Mouse (Mus musculus) frontal cortex, adult 2 months (tissue): ENCODE data around the gene Gtf2i. TPM values are rescaled to one million over a fixed set of nuclear protein-coding genes. Genes with fewer than 3 reads are reported as not detected.
A peak's percentile ranks its signal among the peaks of the same experiment; 100 is the strongest.
"Not testable (repeated sequence)": the region's sequence is repeated elsewhere in the genome, so short reads cannot be mapped to it uniquely, and the experiment has no call there.

ENCODE experiments used
- DNase-seq, 2 experiments: peaks; one replicate each; pipeline ENCODE4 v3.0.0; 2022; ENCODE audit warnings: low spot score in 1 of 2; ENCODE audit errors: extremely low spot score in 1 of 2
- polyA plus RNA-seq: library from polyadenylated mRNA; depleted of rRNA; stranded (reverse); fragments of >200 nt; gene quantifications from 2 replicates; pipeline ENCODE4 v1.2.3, GENCODE M21; 2012; rRNA removed

Gtf2i gene
- 168 and 188 TPM in 2 replicates for polyA plus RNA-seq

DNA sequence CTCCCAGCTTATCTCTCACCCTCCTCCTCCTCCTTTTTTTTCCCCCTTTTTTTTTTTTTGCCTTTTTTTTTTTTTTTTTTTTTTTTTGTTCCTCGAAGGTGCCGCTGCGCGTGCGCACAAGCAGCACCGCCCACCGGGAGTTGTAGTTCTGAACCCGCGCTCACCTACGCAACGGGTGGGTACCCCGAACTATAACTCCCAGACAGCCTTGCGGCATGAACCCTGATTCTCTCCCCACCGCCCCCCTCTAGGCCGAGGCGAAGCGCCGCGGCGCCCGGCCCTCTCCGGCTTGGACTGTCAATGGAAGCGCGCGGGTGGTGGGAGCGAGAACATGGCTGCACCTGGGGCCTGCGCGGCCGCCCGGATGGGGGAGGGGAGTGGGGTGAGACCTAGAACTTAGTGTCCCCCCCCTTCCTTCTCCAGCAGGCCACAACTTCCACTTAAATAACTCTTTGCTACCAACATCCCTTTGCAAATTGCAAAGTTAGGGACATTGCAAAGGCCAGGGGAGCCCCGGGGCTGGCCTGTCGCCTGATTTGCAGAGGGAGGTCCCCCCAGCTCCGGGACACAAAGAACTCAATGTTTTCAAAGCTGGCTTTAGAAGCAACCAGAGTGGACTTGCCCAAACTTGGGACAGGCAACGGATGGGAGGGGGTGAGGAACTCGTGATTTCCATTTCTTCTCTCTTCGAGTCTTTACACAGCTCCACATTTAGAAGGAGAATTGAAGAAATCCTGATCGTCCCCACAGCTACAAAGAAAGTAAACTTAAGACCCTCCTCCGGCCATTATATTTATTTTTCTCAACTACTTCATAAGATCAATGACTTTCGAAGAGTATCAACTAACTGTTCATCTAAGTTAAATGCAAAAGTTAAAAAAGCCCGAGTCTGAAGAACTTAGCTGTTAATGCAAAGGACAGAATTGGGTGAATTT lies at the start of gene Gtf2i:
Gene Gtf2i (minus strand): TSS at position 73 of the 935 bp plus-strand sequence.
- peak; percentile 96 to 97 for DNase-seq

GRCm38 (mm10) chr5:134359101-134359500 lies 44.5 kb upstream of the Gtf2i start:
- DNase-seq: no peak

GRCm38 (mm10) chr5:134355372-134355771 lies 40.8 kb upstream of the Gtf2i start:
- DNase-seq: not testable (repeated sequence)

- peak in 1 of 2 experiments; percentile 31 for DNase-seq
These were observed 38.6 kb upstream of the Gtf2i start for GRCm38 (mm10) chr5:134353117-134353516.

DNA sequence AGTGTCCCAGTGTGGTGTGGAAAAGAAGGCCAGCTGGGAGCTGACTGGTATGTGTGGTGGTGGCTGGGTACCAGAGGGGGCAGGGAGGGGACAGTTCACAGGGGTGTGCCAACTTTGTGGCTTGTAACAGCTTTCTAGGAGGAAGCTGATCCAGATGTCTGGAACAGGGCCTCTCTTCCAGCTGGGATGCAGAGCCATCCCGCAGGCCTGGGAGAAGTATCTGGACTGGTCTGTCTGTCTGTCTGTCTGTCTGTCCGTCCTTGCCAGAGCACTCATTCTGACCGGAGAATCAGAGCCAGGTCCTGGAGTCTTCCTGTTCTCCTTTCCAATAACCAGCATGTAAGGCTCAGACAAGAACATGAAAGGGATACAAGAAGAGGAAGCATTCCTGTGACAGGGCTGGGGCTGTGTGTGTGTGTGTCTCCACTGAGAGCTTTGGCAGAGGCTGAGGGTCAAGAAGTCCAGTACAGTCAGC lies 38.0 kb upstream of the Gtf2i start:
- DNase-seq: no peak

- peak; percentile 57 to 60 for DNase-seq
These were observed 36.1 kb upstream of the Gtf2i start for GRCm38 (mm10) chr5:134350660-134351059.

DNA sequence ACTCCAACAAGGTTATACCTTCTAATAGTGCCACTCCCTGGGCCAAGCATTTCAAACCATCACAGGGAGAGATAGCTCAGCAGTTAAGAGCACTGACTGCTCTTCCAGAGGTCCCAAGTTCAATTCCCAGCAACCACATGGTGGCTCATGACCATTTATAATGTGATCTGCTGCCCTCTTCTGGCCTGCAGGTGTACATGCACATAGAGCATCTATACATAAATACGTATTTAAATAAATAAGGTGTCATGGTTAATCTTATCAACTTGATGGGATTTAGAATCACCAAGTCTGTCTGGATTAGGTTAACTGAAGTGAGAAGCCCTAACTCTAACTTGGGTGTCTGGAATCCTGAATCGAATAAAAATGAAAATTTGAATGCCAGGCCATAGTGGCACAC lies 32.5 kb upstream of the Gtf2i start:
- no peak for DNase-seq

- DNase-seq: no peak
These were observed 30.9 kb upstream of the Gtf2i start for GRCm38 (mm10) chr5:134345449-134345848.

- no peak for DNase-seq
These were observed 29.5 kb upstream of the Gtf2i start for GRCm38 (mm10) chr5:134344076-134344475.

DNA sequence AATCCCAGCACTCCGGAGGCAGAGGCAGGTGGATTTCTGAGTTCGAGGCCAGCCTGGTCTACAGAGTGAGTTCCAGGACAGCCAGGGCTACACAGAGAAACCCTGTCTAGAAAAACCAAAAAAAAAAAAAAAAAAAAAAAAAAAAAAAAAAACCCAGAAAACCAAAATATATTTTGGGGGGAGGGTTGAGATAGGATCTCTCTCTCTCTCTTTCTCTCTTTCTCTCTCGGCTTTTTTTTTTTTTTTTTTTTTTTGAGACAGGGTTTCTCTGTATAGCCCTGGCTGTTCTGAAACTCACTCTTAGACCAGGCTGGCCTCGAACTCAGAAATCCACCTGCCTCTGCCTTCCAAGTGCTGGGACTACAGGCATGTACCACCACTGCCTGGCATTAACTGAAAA lies 29.0 kb upstream of the Gtf2i start:
- DNase-seq: not testable (repeated sequence)

GRCm38 (mm10) chr5:134342503-134343205 lies 28.1 kb upstream of the Gtf2i start:
- no peak for DNase-seq

DNA sequence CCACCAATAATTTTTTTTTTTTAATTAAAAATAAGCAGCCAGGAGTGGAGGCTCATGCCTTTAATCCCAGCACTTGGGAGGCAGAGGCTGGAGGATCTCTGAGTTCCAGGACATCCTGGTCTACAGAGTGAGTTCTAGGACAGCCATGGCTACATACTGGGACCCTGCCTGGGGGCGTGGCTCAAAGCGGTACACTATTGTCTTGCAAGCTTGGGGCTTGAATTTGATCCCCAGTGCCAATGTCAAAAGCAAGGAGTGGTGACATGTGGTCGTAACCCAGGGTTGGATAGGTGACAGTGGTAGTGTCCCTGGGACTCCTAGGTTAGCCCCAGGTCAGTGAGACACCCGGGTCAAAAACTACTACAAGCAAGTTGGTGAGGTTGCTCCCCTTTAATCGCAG lies 27.2 kb upstream of the Gtf2i start:
- DNase-seq: no peak

- no peak for DNase-seq
These were observed 26.8 kb upstream of the Gtf2i start for GRCm38 (mm10) chr5:134341321-134341720.

- no peak for DNase-seq
These were observed 25.6 kb upstream of the Gtf2i start for GRCm38 (mm10) chr5:134340101-134340522.

DNA sequence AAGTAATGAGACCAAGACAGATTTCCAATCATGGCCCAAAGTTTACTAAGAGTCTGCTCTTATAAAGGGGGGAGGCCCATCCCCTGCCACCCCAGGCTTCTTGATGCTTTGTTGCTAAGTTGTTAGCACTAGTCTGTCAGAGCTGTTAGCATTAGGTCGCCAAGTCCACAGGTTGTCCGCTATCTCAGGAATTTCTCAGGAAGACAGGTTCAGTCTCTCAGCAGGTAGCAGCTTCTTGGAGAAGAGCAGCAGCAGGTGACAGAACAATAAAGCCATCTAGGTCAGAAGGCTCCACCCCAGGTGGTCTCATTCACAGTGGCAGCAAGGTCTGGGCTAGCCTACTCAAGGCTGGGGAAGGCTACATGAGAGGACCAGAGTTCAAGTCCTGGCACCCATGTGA lies 22.5 kb upstream of the Gtf2i start:
- DNase-seq: not testable (repeated sequence)

DNA sequence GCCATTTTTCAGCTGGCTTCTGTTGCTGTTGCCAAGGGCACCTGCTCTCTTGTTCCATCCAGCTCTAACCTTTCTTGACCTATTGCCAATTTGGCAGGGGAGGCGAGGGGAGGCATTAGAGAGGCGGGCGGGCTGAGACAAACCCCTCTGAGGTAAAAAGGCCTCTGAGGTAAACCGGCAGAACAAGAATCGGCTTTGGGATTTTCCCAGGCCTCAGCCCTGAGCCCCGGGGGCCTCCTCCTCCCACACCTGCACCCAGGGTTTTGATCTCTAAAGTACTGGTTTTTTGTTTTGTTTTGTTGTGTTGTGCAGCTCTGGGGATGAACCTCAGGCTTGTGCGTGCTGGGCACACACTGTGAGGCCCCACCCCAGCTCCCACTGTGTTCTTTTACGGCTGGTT lies 18.2 kb upstream of the Gtf2i start:
- no peak for DNase-seq

- DNase-seq: no peak
These were observed 15.5 kb upstream of the Gtf2i start for GRCm38 (mm10) chr5:134330082-134330481.

GRCm38 (mm10) chr5:134329311-134329710 lies 14.8 kb upstream of the Gtf2i start:
- DNase-seq: no peak

DNA sequence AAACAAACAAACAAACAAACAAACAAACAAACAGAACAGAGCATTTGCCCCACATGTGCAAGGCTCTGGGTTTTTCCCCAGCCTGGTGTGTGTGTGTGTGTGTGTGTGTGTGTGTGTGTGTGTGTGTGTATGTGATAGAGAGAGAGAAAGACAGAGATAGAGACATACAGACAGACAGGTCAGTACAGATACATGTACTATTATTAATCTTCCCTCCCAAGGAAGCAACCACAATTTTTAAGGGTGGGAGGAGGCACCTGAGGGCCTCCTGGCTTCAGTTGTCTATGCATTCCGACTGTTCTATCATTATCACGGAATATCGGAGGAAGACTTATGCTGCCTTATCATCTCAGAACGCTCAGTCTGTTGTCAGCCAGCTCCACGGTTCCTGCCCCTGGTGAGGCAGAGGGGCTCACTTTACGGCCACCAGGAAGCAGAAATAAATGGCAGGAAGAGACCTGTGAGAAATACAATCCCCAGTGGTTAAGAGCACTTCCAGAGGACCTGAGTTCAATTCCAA lies 14.0 kb upstream of the Gtf2i start:
- no peak for DNase-seq

DNA sequence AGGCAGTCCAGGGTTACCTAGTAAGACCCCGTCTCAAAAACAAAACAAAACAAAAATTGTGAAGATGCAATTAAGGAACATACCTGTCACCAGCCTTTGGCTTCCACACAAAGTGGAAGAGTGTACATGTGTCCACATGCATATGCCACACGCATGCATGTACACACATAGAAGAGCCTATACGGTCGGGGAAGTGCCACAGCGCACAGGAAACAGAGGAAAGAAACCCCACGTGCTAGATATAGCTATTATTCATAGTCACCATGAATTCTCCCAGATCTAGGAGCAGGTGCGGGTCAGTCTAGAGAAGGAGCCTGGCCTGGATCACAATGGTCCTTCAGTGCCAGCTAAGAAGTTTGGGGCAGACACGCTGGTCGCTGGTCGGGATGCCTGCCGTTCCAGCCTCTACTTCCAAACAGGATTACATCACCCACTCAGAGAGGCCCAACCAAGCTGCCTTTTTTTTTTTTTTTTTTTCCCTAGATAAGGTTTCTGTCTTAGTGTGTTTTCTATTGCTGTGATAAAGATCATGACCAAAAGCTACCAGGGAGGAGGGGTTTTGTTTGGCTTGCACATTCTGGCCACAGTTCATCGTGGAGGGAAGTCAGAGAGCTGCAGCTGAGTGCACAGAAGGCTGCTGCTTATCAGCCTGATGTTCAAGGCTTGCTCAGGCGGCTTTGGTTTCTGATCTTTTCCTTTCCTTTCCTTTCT lies 11.5 kb upstream of the Gtf2i start:
- DNase-seq: no peak

DNA sequence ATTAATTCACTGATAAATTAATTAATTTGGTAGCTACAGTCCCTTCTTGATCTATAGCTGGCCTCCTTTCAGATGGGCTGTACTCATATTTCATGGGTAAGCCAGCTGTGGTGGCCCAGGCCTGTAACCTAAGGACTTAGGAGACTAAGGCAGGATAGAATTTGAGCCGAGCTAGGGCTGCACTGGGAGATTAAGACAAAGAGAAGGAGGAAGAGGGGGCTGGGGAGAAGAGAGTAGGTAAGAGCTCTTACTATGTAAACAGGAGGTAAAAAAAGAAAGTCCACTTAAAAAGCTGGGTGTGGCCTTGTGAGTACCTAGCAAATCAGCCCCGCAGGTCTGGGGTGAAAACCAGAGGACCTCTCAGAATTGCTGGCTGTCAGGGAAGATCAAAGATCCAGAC lies 9.3 kb upstream of the Gtf2i start:
- no peak for DNase-seq
